ENCODE assay signal across 30 mouse cellular contexts in the genomic region with DNA sequence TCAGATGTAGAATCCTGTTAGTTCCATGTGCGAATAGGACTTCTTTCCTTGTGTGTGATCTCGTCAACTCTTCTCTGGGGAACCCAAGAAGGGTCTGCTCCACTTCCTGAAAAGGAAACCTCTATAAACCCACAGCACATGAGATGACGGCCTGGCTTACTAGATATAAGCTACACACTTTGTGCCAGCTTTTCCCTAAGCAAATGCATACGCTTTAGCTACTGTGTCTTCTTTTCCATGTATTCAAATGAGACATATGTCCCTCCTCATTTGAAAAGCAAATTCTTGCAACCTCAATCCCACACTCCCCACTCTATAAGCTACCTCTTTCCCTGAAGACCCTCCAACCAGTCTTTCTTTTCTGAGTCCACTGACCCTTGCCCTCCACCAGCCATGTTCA.
DNase-seq lines count a peak whose midpoint lies in the region; ATAC-seq and TF ChIP-seq lines count a peak whose summit lies in the region.
"Had no signal": no experiment of that assay in that cellular context is flagged by ENCODE, and none has a peak within 500 bp of the region (broad histone marks: within the 10 kb centered on the region; RNA-seq: fewer than 3 reads in every experiment).

No protein-coding gene starts in this region.

- 88% methylated on average over 4 of the region's 4 CpGs for WGBS in forebrain, embryonic 14.5 days
- 86% methylated on average over 4 of the region's 4 CpGs for WGBS in forebrain, embryonic 11.5 days
- 65% methylated on average over 4 of the region's 4 CpGs for WGBS in forebrain, postnatal 0 days
- 86% methylated on average over 4 of the region's 4 CpGs for WGBS in hindbrain, embryonic 16.5 days

- no peak overlapping the region for H3K4me2 ChIP-seq in forebrain, embryonic 14.5 days (ENCODE audit: low read length)
- H3K4me2 ChIP-seq in forebrain, embryonic 11.5 days (ENCODE audit: low read depth, low read length, severe bottlenecking): no peak overlapping the region
- no peak overlapping the region for H3K4me2 ChIP-seq in forebrain, postnatal 0 days (ENCODE audit: low read depth)
- H3K4me2 ChIP-seq in hindbrain, embryonic 16.5 days (ENCODE audit: low read length): no peak overlapping the region
- H3K4me2 ChIP-seq: embryonic facial prominence, embryonic 12.5 days; embryonic facial prominence, embryonic 15.5 days; heart, embryonic 12.5 days; heart, embryonic 15.5 days; hindbrain, embryonic 13.5 days; intestine, embryonic 15.5 days had no signal

- no peak for TF ChIP-seq POLR2A in brain, embryonic 14.5 days (IDR thresholded peaks at IDR 0.05; ENCODE audit: borderline replicate concordance, extremely low read depth, insufficient read depth, insufficient read length, poor library complexity, severe bottlenecking)

- H3K4me3 ChIP-seq in forebrain, embryonic 14.5 days (ENCODE audit: low read depth, low read length): no peak overlapping the region
- H3K4me3 ChIP-seq in forebrain, embryonic 11.5 days (ENCODE audit: low read depth, low read length): no peak overlapping the region
- no peak overlapping the region for H3K4me3 ChIP-seq in forebrain, postnatal 0 days (ENCODE audit: low read depth, low read length)
- H3K4me3 ChIP-seq in hindbrain, embryonic 16.5 days (ENCODE audit: low read length): no peak overlapping the region
- H3K4me3 ChIP-seq: embryonic facial prominence, embryonic 12.5 days; embryonic facial prominence, embryonic 15.5 days; heart, embryonic 12.5 days; heart, embryonic 15.5 days; hindbrain, embryonic 10.5 days; hindbrain, embryonic 13.5 days; intestine, embryonic 15.5 days had no signal

- no peak overlapping the region for H3K9ac ChIP-seq in forebrain, embryonic 14.5 days (ENCODE audit: low read length)
- H3K9ac ChIP-seq in forebrain, embryonic 11.5 days (ENCODE audit: low read length): no peak overlapping the region
- no peak overlapping the region for H3K9ac ChIP-seq in forebrain, postnatal 0 days
- H3K9ac ChIP-seq in hindbrain, embryonic 16.5 days (ENCODE audit: low read depth, low read length): no peak overlapping the region
- H3K9ac ChIP-seq: embryonic facial prominence, embryonic 12.5 days; embryonic facial prominence, embryonic 15.5 days; heart, embryonic 12.5 days; heart, embryonic 15.5 days; hindbrain, embryonic 13.5 days; intestine, embryonic 15.5 days had no signal

- no peak for ATAC-seq in forebrain, embryonic 14.5 days
- ATAC-seq in forebrain, embryonic 11.5 days (replicated peaks; ENCODE audit: low FRiP score): no peak
- ATAC-seq in forebrain, postnatal 0 days: peak; percentile 76
- ATAC-seq in hindbrain, embryonic 16.5 days: no peak
- ATAC-seq: hindbrain, postnatal 0 days; intestine, embryonic 15.5 days; Patski had no signal

- peak; percentile 16 for DNase-seq in forebrain, embryonic 14.5 days (ENCODE audit: low spot score)
- no peak for DNase-seq in forebrain, embryonic 11.5 days (ENCODE audit: low spot score)
- peak; percentile 11 for DNase-seq in brain, embryonic 14.5 days (ENCODE audit: low read depth)
- peak; percentile 37 for DNase-seq in forebrain, postnatal 0 days
- DNase-seq in lung, postnatal 4 days: no peak
- DNase-seq: adrenal gland, postnatal 10 days; adrenal gland, postnatal 36 days; B cell, adult 2 months; cerebellum, adult 11 months; cerebellum, adult 2 months; cerebellum, adult 9-11 months; cerebellum, postnatal 25 days; gastrocnemius, postnatal 25 days; heart, adult 18-20 months; heart, postnatal 10 days; heart, postnatal 36 days; kidney, adult 11 months; kidney, adult 8-10 months had no signal

- TF ChIP-seq CTCF in brain, embryonic 14.5 days (IDR thresholded peaks at IDR 0.05; ENCODE audit: borderline replicate concordance, extremely low read depth, insufficient read depth, insufficient read length): no peak
- TF ChIP-seq CTCF in forebrain, postnatal 0 days (IDR thresholded peaks at IDR 0.05; ENCODE audit: low read depth): no peak

- H3K27me3 ChIP-seq in forebrain, embryonic 14.5 days (replicated peaks; ENCODE audit: control insufficient read depth, insufficient read depth, low read length): no peaks in the 10 kb centered on the region
- H3K27me3 ChIP-seq in forebrain, embryonic 11.5 days (ENCODE audit: control insufficient read depth, insufficient read depth, low read length): no peaks in the 10 kb centered on the region
- H3K27me3 ChIP-seq in forebrain, postnatal 0 days (ENCODE audit: insufficient read depth, low read length): no peaks in the 10 kb centered on the region
- H3K27me3 ChIP-seq in hindbrain, embryonic 16.5 days (replicated peaks; ENCODE audit: control insufficient read depth, insufficient read depth, low read length): no peaks in the 10 kb centered on the region
- H3K27me3 ChIP-seq: CH12.LX; embryonic facial prominence, embryonic 12.5 days; embryonic facial prominence, embryonic 15.5 days; heart, embryonic 12.5 days; heart, embryonic 15.5 days; hindbrain, embryonic 13.5 days; intestine, embryonic 15.5 days; Patski had no signal

- no peaks in the 10 kb centered on the region for H3K9me3 ChIP-seq in forebrain, embryonic 14.5 days (replicated peaks; ENCODE audit: control insufficient read depth, low read length)
- no peaks in the 10 kb centered on the region for H3K9me3 ChIP-seq in forebrain, embryonic 11.5 days (ENCODE audit: control insufficient read depth, low read length)
- H3K9me3 ChIP-seq in forebrain, postnatal 0 days (ENCODE audit: low read length): no peaks in the 10 kb centered on the region
- no peaks in the 10 kb centered on the region for H3K9me3 ChIP-seq in hindbrain, embryonic 16.5 days (ENCODE audit: control insufficient read depth, low read length)
- H3K9me3 ChIP-seq: embryonic facial prominence, embryonic 12.5 days; embryonic facial prominence, embryonic 15.5 days; heart, embryonic 15.5 days; hindbrain, embryonic 10.5 days; hindbrain, embryonic 13.5 days; intestine, embryonic 15.5 days had no signal

- H3K36me3 ChIP-seq in forebrain, embryonic 14.5 days (ENCODE audit: control insufficient read depth, insufficient read depth, low read length): no peaks in the 10 kb centered on the region
- H3K36me3 ChIP-seq in forebrain, embryonic 11.5 days (ENCODE audit: control insufficient read depth, insufficient read depth, low read length): no peaks in the 10 kb centered on the region
- H3K36me3 ChIP-seq in forebrain, postnatal 0 days (ENCODE audit: insufficient read depth): no peaks in the 10 kb centered on the region
- H3K36me3 ChIP-seq in hindbrain, embryonic 16.5 days (ENCODE audit: control insufficient read depth, insufficient read depth, low read length): no peaks in the 10 kb centered on the region
- H3K36me3 ChIP-seq: embryonic facial prominence, embryonic 12.5 days; embryonic facial prominence, embryonic 15.5 days; G1E; heart, embryonic 12.5 days; heart, embryonic 15.5 days; hindbrain, embryonic 10.5 days; hindbrain, embryonic 13.5 days; intestine, embryonic 15.5 days had no signal

- H3K27ac ChIP-seq in forebrain, embryonic 14.5 days (ENCODE audit: low read depth, low read length): no peak overlapping the region
- no peak overlapping the region for H3K27ac ChIP-seq in forebrain, embryonic 11.5 days (ENCODE audit: low read depth, low read length)
- 0 out of 2 replicates have a peak overlapping the region, but pooled peaks have one; percentile 17 for H3K27ac ChIP-seq in forebrain, postnatal 0 days (ENCODE audit: low read depth, low read length)
- no peak overlapping the region for H3K27ac ChIP-seq in hindbrain, embryonic 16.5 days (ENCODE audit: low read depth, low read length)
- H3K27ac ChIP-seq: embryonic facial prominence, embryonic 12.5 days; embryonic facial prominence, embryonic 15.5 days; heart, embryonic 15.5 days; hindbrain, embryonic 10.5 days; hindbrain, embryonic 13.5 days; hindbrain, postnatal 0 days; intestine, embryonic 15.5 days had no signal

- no peaks in the 10 kb centered on the region for H3K4me1 ChIP-seq in forebrain, embryonic 14.5 days (ENCODE audit: control insufficient read depth, insufficient read depth, low read length)
- no peaks in the 10 kb centered on the region for H3K4me1 ChIP-seq in forebrain, embryonic 11.5 days (replicated peaks; ENCODE audit: control insufficient read depth, insufficient read depth, low read length)
- no peaks in the 10 kb centered on the region for H3K4me1 ChIP-seq in forebrain, postnatal 0 days (ENCODE audit: insufficient read depth)
- H3K4me1 ChIP-seq in hindbrain, embryonic 16.5 days (ENCODE audit: control insufficient read depth, insufficient read depth, low read depth, low read length): no peaks in the 10 kb centered on the region
- H3K4me1 ChIP-seq: embryonic facial prominence, embryonic 12.5 days; embryonic facial prominence, embryonic 15.5 days; heart, embryonic 12.5 days; heart, embryonic 15.5 days; hindbrain, embryonic 10.5 days; hindbrain, embryonic 13.5 days; intestine, embryonic 15.5 days had no signal

Comparison
In these comparisons a context has a peak if more than half of its experiments do, and no peak if none do; other contexts are left out.
1. DNase-seq: peak in forebrain, embryonic 14.5 days (single experiment), brain, embryonic 14.5 days (single experiment) and forebrain, postnatal 0 days (single experiment); none in forebrain, embryonic 11.5 days (single experiment) and lung, postnatal 4 days (0 of 2).